12 mouse cellular contexts compared by ENCODE assay signal in genomic region chr14:120875144-120875543, GRCm38 (mm10). TPM values are rescaled to one million over a fixed set of nuclear protein-coding genes. Genes with fewer than 3 reads are reported as not detected.
A peak's percentile ranks its signal among the peaks of the same experiment; 100 is the strongest.
DNase-seq lines count a peak whose midpoint lies in the region; ATAC-seq and TF ChIP-seq lines count a peak whose summit lies in the region.
"Had no signal": no experiment of that assay in that cellular context is flagged by ENCODE, and none has a peak within 500 bp of the region (broad histone marks: within the 10 kb centered on the region; RNA-seq: fewer than 3 reads in every experiment).

No protein-coding gene starts in this region.

- H3K4me3 ChIP-seq in left cerebral cortex, adult 2 months, result no peak overlapping the region
- no peak overlapping the region for H3K4me3 ChIP-seq in ES-Bruce4 (ENCODE audit: low read depth, low read length)
- no peak overlapping the region for H3K4me3 ChIP-seq in heart, embryonic 15.5 days
- no peak overlapping the region for H3K4me3 ChIP-seq in hindbrain, embryonic 13.5 days
- H3K4me3 ChIP-seq: embryonic facial prominence, embryonic 12.5 days; neural tube, embryonic 13.5 days; stomach, embryonic 15.5 days had no signal

- H3K4me1 ChIP-seq in ES-Bruce4 (ENCODE audit: control insufficient read depth, insufficient read depth, low read length), result peaks cover 10% of the 10 kb centered on the region
- peaks cover 30% of the 10 kb centered on the region for H3K4me1 ChIP-seq in heart, embryonic 15.5 days (replicated peaks)
- H3K4me1 ChIP-seq in hindbrain, embryonic 13.5 days (replicated peaks), result 0 out of 2 replicates have a peak, but pooled peaks cover 6% of the 10 kb centered on the region
- H3K4me1 ChIP-seq: embryonic facial prominence, embryonic 12.5 days; stomach, embryonic 15.5 days had no signal

- no peaks in the 10 kb centered on the region for H3K36me3 ChIP-seq in ES-Bruce4 (ENCODE audit: control insufficient read depth, insufficient read depth, low read length, poor library complexity, severe bottlenecking)
- H3K36me3 ChIP-seq in heart, embryonic 15.5 days, result no peaks in the 10 kb centered on the region
- H3K36me3 ChIP-seq in hindbrain, embryonic 13.5 days, result no peaks in the 10 kb centered on the region
- H3K36me3 ChIP-seq: embryonic facial prominence, embryonic 12.5 days; neural tube, embryonic 13.5 days; stomach, embryonic 15.5 days had no signal

- peak; percentile 56 for TF ChIP-seq CTCF in left cerebral cortex, adult 2 months (IDR thresholded peaks at IDR 0.05)
- TF ChIP-seq CTCF in ES-Bruce4 (IDR thresholded peaks at IDR 0.05; ENCODE audit: low read depth, low read length), result peak; percentile 76

- no peak overlapping the region for H3K27ac ChIP-seq in left cerebral cortex, adult 2 months
- no peak overlapping the region for H3K27ac ChIP-seq in ES-Bruce4 (ENCODE audit: insufficient read depth, low read length)
- peak overlapping the region; percentile 70 for H3K27ac ChIP-seq in heart, embryonic 15.5 days
- no peak overlapping the region for H3K27ac ChIP-seq in hindbrain, embryonic 13.5 days
- H3K27ac ChIP-seq: embryonic facial prominence, embryonic 12.5 days; macrophage; neural tube, embryonic 13.5 days; stomach, embryonic 15.5 days had no signal

- no peak for DNase-seq in frontal cortex, postnatal 10 days (ENCODE audit: low spot score in 2 of 2)
- peak in 1 of 2 experiments; percentile 38 for DNase-seq in left cerebral cortex, adult 2 months (ENCODE audit: extremely low spot score in 1 of 2, low spot score in 2 of 2)
- DNase-seq in left cerebral cortex, postnatal 36 days (ENCODE audit: low spot score in 2 of 2), result no peak
- no peak for DNase-seq in adipocyte (ENCODE audit: low spot score)

- TF ChIP-seq POLR2A in ES-Bruce4 (IDR thresholded peaks at IDR 0.05; ENCODE audit: insufficient read depth, low read length), result no peak

- intact Hi-C loops in left cerebral cortex, adult 2 months (cut with DNase I), result no loop called here
- intact Hi-C loops in left cerebral cortex, postnatal 36 days (cut with DNase I), result no loop called here

- TF ChIP-seq EP300 in ES-Bruce4 (IDR thresholded peaks at IDR 0.05; ENCODE audit: insufficient read depth, low read depth, low read length), result no peak

- ATAC-seq in frontal cortex, adult (ENCODE audit: low TSS enrichment), result peak; percentile 83
- ATAC-seq in heart, embryonic 15.5 days (replicated peaks; ENCODE audit: insufficient number of reproducible peaks, insufficient read depth, low FRiP score, low read depth), result no peak
- ATAC-seq in hindbrain, embryonic 13.5 days (ENCODE audit: low FRiP score), result no peak

- no peaks in the 10 kb centered on the region; the same call in 1 of the 2 replicates for H3K9me3 ChIP-seq in ES-Bruce4 (replicated peaks; ENCODE audit: control insufficient read depth, insufficient read depth, low read length, poor library complexity, severe bottlenecking)
- no peaks in the 10 kb centered on the region for H3K9me3 ChIP-seq in heart, embryonic 15.5 days (replicated peaks)
- H3K9me3 ChIP-seq in hindbrain, embryonic 13.5 days, result no peaks in the 10 kb centered on the region
- H3K9me3 ChIP-seq: embryonic facial prominence, embryonic 12.5 days; neural tube, embryonic 13.5 days; stomach, embryonic 15.5 days had no signal

- H3K9ac ChIP-seq in ES-Bruce4 (ENCODE audit: low read depth, poor library complexity, severe bottlenecking), result no peak overlapping the region
- H3K9ac ChIP-seq in heart, embryonic 15.5 days, result no peak overlapping the region
- H3K9ac ChIP-seq in hindbrain, embryonic 13.5 days, result no peak overlapping the region
- H3K9ac ChIP-seq: embryonic facial prominence, embryonic 12.5 days; neural tube, embryonic 13.5 days; stomach, embryonic 15.5 days had no signal

- no peaks in the 10 kb centered on the region for H3K27me3 ChIP-seq in ES-Bruce4 (ENCODE audit: control insufficient read depth, insufficient read depth, low read length, poor library complexity, severe bottlenecking)
- no peaks in the 10 kb centered on the region for H3K27me3 ChIP-seq in heart, embryonic 15.5 days
- H3K27me3 ChIP-seq in hindbrain, embryonic 13.5 days, result no peaks in the 10 kb centered on the region
- H3K27me3 ChIP-seq: embryonic facial prominence, embryonic 12.5 days; neural tube, embryonic 13.5 days; stomach, embryonic 15.5 days had no signal

- WGBS in heart, embryonic 15.5 days, result 49% methylated on average over 9 of the region's 9 CpGs
- 78% methylated on average over 9 of the region's 9 CpGs for WGBS in hindbrain, embryonic 13.5 days

- peak overlapping the region; percentile 30 for H3K4me2 ChIP-seq in heart, embryonic 15.5 days
- H3K4me2 ChIP-seq in hindbrain, embryonic 13.5 days, result no peak overlapping the region
- H3K4me2 ChIP-seq: embryonic facial prominence, embryonic 12.5 days; neural tube, embryonic 13.5 days; stomach, embryonic 15.5 days had no signal

RNA-seq across cellular contexts. Expression of gene Ipo5, which starts 35.9 kb away (rescaled TPM):
- 100 to 1,000 TPM; 103 to 112 TPM for total RNA-seq in left cerebral cortex, adult 2 months (2021)
- 100 to 1,000 TPM; 107 to 110 TPM for total RNA-seq in left cerebral cortex, postnatal 36 days (2021)
- polyA plus RNA-seq in ES-Bruce4 (2011; ENCODE audit: insufficient read depth, insufficient read length, low read depth, missing spikeins), result 440 and 468 TPM in 2 replicates
- polyA plus RNA-seq in heart, embryonic 15.5 days (2015; fragmentation: Nextera tagmentation; extraction: Ambion mirVana), result 55.3 and 62.8 TPM in 2 replicates
- polyA plus RNA-seq in hindbrain, embryonic 13.5 days (2015; fragmentation: Nextera tagmentation; extraction: Ambion mirVana), result 59.7 and 61.8 TPM in 2 replicates
